Mouse (Mus musculus) E14TG2a.4 (cell line): ENCODE measurements around the gene Abcg3.

Experiments used
- CTCF ChIP-seq: conservative IDR thresholded peaks from 2 replicates; pipeline ENCODE4 v1.5.1; 2014; ENCODE audit warnings: low read length
- NANOG ChIP-seq: IDR thresholded peaks from 2 replicates; pipeline ENCODE4 v1.6.1; 2014; ENCODE audit warnings: borderline replicate concordance, low read length, mixed read lengths
- POU5F1 ChIP-seq: IDR thresholded peaks from 2 replicates; pipeline ENCODE4 v1.6.1; 2014; ENCODE audit warnings: low read length, borderline replicate concordance

- TF ChIP-seq CTCF (no peak), NANOG (no peak), POU5F1 (no peak)
Observed at GRCm38 (mm10) chr5:105012551-105012950, 30.0 kb upstream of the Abcg3 start.
